8 mouse cellular contexts compared by ENCODE assay signal in genomic region chr2:116065570-116066005, GRCm38 (mm10). TPM values are rescaled to one million over a fixed set of nuclear protein-coding genes. Genes with fewer than 3 reads are reported as not detected.
DNase-seq lines count a peak whose midpoint lies in the region; ATAC-seq and TF ChIP-seq lines count a peak whose summit lies in the region.

TSS of gene Meis2 (minus strand) at chr2:116065839.

- TF ChIP-seq CTCF in E14TG2a.4 (conservative IDR thresholded peaks at IDR 0.05; ENCODE audit: low read length), result no peak

- peaks cover 89% of the 10 kb centered on the region for H3K27me3 ChIP-seq in E14TG2a.4 (ENCODE audit: insufficient read depth, low read length)
- H3K27me3 ChIP-seq in hindbrain, embryonic 12.5 days, result peaks cover 6% of the 10 kb centered on the region; the same call in 1 of the 2 replicates

- no peaks in the 10 kb centered on the region for H3K36me3 ChIP-seq in E14TG2a.4 (ENCODE audit: insufficient read depth, low read length)
- no peaks in the 10 kb centered on the region for H3K36me3 ChIP-seq in hindbrain, embryonic 12.5 days

- H3K4me1 ChIP-seq in E14TG2a.4 (replicated peaks; ENCODE audit: low read depth, low read length), result peaks cover 52% of the 10 kb centered on the region
- H3K4me1 ChIP-seq in hindbrain, embryonic 12.5 days, result peaks cover 15% of the 10 kb centered on the region; the same call in 1 of the 2 replicates

- H3K4me3 ChIP-seq in E14TG2a.4 (replicated peaks; ENCODE audit: low read length), result peak within 1 kb of the TSS; percentile 81
- H3K4me3 ChIP-seq in hindbrain, embryonic 12.5 days, result peak within 1 kb of the TSS; percentile 69

- 0% methylated on average over 29 of the region's 37 CpGs for WGBS in hindbrain, embryonic 12.5 days

- peak within 1 kb of the TSS; percentile 98 for H3K27ac ChIP-seq in hindbrain, embryonic 12.5 days

- peak within 1 kb of the TSS; percentile 69 for H3K4me2 ChIP-seq in hindbrain, embryonic 12.5 days (replicated peaks)

- peak; percentile 84 for ATAC-seq in hindbrain, embryonic 12.5 days (ENCODE audit: low FRiP score)
- ATAC-seq in monocyte, adult 5-6 weeks (replicated peaks; ENCODE audit: insufficient number of reproducible peaks, low FRiP score, low TSS enrichment, poor library complexity, severe bottlenecking), result no peak

- H3K9ac ChIP-seq in hindbrain, embryonic 12.5 days, result peak within 1 kb of the TSS; percentile 97

- no peaks in the 10 kb centered on the region for H3K9me3 ChIP-seq in E14TG2a.4 (ENCODE audit: low read length)
- H3K9me3 ChIP-seq in hindbrain, embryonic 12.5 days (replicated peaks), result no peaks in the 10 kb centered on the region

- peak; percentile 89 for DNase-seq in adrenal gland, postnatal 25 days
- DNase-seq in frontal cortex, adult 2 months (ENCODE audit: extremely low spot score in 1 of 2, low spot score in 1 of 2), result peak in 1 of 2 experiments; percentile 85
- peak; percentile 64 for DNase-seq in layer of hippocampus, postnatal 36 days
- peak; percentile 89 for DNase-seq in lung, postnatal 10 days
- peak; percentile 74 for DNase-seq in retina, adult 2 months (ENCODE audit: low read depth, low spot score)

RNA-seq across cellular contexts. Expression of gene Meis2, which starts in this region (rescaled TPM):
- total RNA-seq in adrenal gland, postnatal 25 days (2021), result 258 and 277 TPM in 2 replicates
- 372 and 452 TPM in 2 replicates for polyA plus RNA-seq in frontal cortex, adult 2 months (2012; rRNA removed)
- 130 and 155 TPM in 2 replicates for polyA plus RNA-seq in hindbrain, embryonic 12.5 days (2016; fragmentation: Nextera tagmentation; extraction: Ambion mirVana)
- total RNA-seq in layer of hippocampus, postnatal 36 days (2021), result 10 to 100 TPM; 39.2 to 43.8 TPM
- not detected in 3 replicates for total RNA-seq in monocyte, adult 5-6 weeks (2017)

Comparison
In these comparisons a context has a peak if more than half of its experiments do, and no peak if none do; other contexts are left out.
1. RNA of gene Meis2 (total RNA-seq): 258 to 277 TPM in adrenal gland, postnatal 25 days and 39.2 to 43.8 TPM in layer of hippocampus, postnatal 36 days; not detected in monocyte, adult 5-6 weeks; every median in the first group is over 10 times any median in the second.